Mouse (Mus musculus) olfactory bulb, adult 2 months (tissue): ENCODE results near the gene Swap70.

ENCODE experiments used
- CTCF ChIP-seq: fragments of 200-500 bp; IDR thresholded peaks from 2 replicates; pipeline ENCODE4 v1.5.1; 2012; ENCODE audit warnings: low read depth, mild to moderate bottlenecking, low read length, moderate library complexity; ENCODE audit not compliant: insufficient read depth
- POLR2A ChIP-seq: fragments of 200-500 bp; IDR thresholded peaks from 2 replicates; pipeline ENCODE4 v1.6.1; 2012; ENCODE audit warnings: mild to moderate bottlenecking, low read depth, low read length, moderate library complexity; ENCODE audit not compliant: insufficient read depth

GRCm38 (mm10) chr7:110313392-110314055 lies 92.0 kb downstream of the Swap70 start:
- TF ChIP-seq POLR2A (no peak), CTCF (no peak)
